Mouse (Mus musculus) stomach, postnatal 0 days (tissue): ENCODE measurements around the gene Calr. TPM values are rescaled to one million over a fixed set of nuclear protein-coding genes. Genes with fewer than 3 reads are reported as not detected.

Source experiments
- ATAC-seq: fragments of 200-750 bp; cut with Nextera tagmentation; 2 replicates; pipeline ENCODE4 v1.8.0; 2017; ENCODE audit not compliant: low FRiP score, low TSS enrichment
- DNase-seq: peaks from one replicate; pipeline ENCODE4 v3.0.0-alpha.2; 2016; ENCODE audit warnings: low spot score
- H3K27ac ChIP-seq: fragments of 300-500 bp; sonication (generic); replicated peaks from 2 replicates; pipeline ENCODE4 v1.5.1; 2014; ENCODE audit warnings: mild to moderate bottlenecking, control low read depth
- H3K27me3 ChIP-seq: fragments of 300-500 bp; sonication (generic); 2 replicates; pipeline ENCODE4 v1.6.1; 2014; ENCODE audit warnings: low read length; ENCODE audit not compliant: control insufficient read depth, insufficient read depth
- H3K36me3 ChIP-seq: fragments of 300-500 bp; sonication (generic); 2 replicates; pipeline ENCODE4 v1.6.1; 2014; ENCODE audit warnings: low read length, mixed read lengths; ENCODE audit not compliant: control insufficient read depth, insufficient read depth
- H3K4me1 ChIP-seq: fragments of 300-500 bp; sonication (generic); replicated peaks from 2 replicates; pipeline ENCODE4 v1.6.1; 2014; ENCODE audit warnings: antibody characterized with exemption; ENCODE audit not compliant: control insufficient read depth, insufficient read depth
- H3K4me2 ChIP-seq: fragments of 300-500 bp; sonication (generic); replicated peaks from 2 replicates; pipeline ENCODE4 v1.6.1; 2014; ENCODE audit warnings: low read depth, mild to moderate bottlenecking, control low read depth, moderate library complexity
- H3K4me3 ChIP-seq: fragments of 300-500 bp; sonication (generic); 2 replicates; pipeline ENCODE4 v1.5.1; 2014; ENCODE audit warnings: low read depth, low read length, control low read depth
- H3K9ac ChIP-seq: fragments of 300-500 bp; sonication (generic); 2 replicates; pipeline ENCODE4 v1.6.1; 2014; ENCODE audit warnings: mild to moderate bottlenecking, low read length, control low read depth, mixed read lengths
- H3K9me3 ChIP-seq: fragments of 300-500 bp; sonication (generic); 2 replicates; pipeline ENCODE4 v1.6.1; 2016; ENCODE audit warnings: low read length; ENCODE audit not compliant: control insufficient read depth
- CTCF ChIP-seq: IDR thresholded peaks from 2 replicates; pipeline ENCODE4 v1.5.1; 2016; ENCODE audit warnings: antibody characterized with exemption, low read depth, mild to moderate bottlenecking, moderate library complexity
- EP300 ChIP-seq: optimal IDR thresholded peaks from 2 replicates; pipeline ENCODE3; 2016; ENCODE audit warnings: antibody characterized with exemption
- WGBS: fragments of 180-500 bp; shearing (Covaris S2); extraction: QIAGEN DNeasy Blood & Tissue Kit; methylation state at CpG from one replicate; pipeline ENCODE4 v1.1.7; 2014; 5-methylcytosine and 5-hydroxymethylcytosine counted together
- polyA plus RNA-seq: library from polyadenylated mRNA; unstranded; fragments of >200 nt; fragmentation: Nextera tagmentation; extraction: Ambion mirVana; gene quantifications from 2 replicates; pipeline ENCODE4 v1.2.1, GENCODE M21; 2015

The Calr gene
- polyA plus RNA-seq, 1 experiment from 2014 or later: 537 TPM

DNA sequence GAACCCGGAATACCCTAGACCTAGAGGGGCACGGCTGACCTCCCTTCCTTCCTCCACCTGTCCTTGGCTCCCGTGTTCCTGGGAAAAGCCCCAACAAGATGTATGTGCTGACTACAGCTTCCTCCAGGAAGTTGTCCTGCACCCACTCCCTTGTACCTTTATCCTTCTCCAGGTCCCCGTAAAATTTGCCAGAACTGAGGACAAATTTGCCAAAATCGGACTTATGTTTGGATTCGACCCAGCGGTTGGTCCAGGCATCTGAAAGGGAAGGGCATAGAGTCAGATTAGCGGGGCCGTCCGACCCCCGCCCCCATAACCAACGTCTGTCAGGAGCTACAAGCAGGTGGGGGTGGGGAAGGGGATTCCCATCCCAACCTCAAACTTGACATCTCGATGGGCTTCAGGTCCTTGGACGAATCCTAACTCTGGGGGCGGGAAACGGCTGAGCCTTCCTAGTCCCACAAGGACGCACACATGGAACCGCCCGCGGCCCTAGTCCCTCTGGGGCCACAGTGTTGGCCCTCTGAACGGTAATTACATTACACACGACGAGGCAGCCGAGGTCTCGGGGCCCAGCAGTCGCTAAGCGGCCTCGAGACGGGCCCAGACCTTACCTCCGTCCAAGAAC lies 526 bp downstream of the Calr start:
- H3K36me3 ChIP-seq: peaks cover 26% of the 10 kb centered on the region
- H3K9ac ChIP-seq: peak overlapping the region; percentile 89
- under 1% methylated on average over 30 of the region's 30 CpGs for WGBS
- H3K4me1 ChIP-seq: peaks cover 7% of the 10 kb centered on the region; the same call in 1 of the 2 replicates
- H3K27me3 ChIP-seq: no peaks in the 10 kb centered on the region
- peak overlapping the region; percentile 85 for H3K4me3 ChIP-seq
- peak overlapping the region; percentile 91 for H3K4me2 ChIP-seq
- DNase-seq (no peak), ATAC-seq (peak; percentile 17; the same call in 1 of the 2 replicates)
- no peaks in the 10 kb centered on the region for H3K9me3 ChIP-seq
- peak overlapping the region; percentile 85 for H3K27ac ChIP-seq
- TF ChIP-seq EP300 (no peak), CTCF (no peak)

DNA sequence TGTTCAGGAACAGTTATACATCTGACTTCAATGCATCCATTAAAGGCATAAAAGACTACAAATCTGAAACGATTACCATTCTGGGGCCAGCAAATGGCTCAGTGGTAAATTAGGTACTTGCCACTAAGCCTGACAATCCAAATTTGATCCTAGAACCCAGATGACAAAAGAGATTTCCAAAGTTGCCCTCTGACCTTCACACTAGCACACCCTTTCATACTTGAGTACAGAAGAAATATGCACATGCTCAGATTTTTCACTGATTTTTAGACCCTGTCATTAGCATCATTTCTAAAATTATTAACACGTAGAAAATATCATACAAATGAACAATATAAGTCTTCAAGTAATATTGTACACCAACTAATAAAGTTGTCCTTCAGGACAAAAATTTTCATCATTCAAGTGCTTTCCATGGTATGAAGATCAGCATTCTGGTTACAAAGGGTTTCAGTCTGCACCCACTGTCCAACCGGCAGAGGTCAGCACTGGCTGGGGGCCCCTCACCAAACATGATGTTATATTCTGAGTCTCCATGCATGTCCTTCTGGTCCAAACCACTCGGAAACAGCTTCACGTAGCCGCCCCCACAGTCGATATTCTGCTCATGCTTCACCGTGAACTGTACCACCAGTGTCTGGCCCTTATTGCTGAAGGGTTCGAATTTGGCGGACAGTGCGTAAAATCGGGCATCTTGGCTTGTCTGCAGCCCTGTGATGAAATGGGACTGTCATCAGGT lies 1.2 kb downstream of the Calr start:
- no peak for ATAC-seq
- Histone ChIP-seq H3K4me1 (peaks cover 7% of the 10 kb centered on the region; the same call in 1 of the 2 replicates), H3K27ac (peak overlapping the region; percentile 85), H3K9ac (peak overlapping the region; percentile 89), H3K9me3 (no peaks in the 10 kb centered on the region), H3K36me3 (peaks cover 26% of the 10 kb centered on the region), H3K27me3 (no peaks in the 10 kb centered on the region), H3K4me2 (peak overlapping the region; percentile 91), H3K4me3 (peak overlapping the region; percentile 85)
- DNase-seq: peak; percentile 57
- TF ChIP-seq EP300 (no peak), CTCF (peak; percentile 73)
- 10% methylated on average over 12 of the region's 12 CpGs for WGBS

DNA sequence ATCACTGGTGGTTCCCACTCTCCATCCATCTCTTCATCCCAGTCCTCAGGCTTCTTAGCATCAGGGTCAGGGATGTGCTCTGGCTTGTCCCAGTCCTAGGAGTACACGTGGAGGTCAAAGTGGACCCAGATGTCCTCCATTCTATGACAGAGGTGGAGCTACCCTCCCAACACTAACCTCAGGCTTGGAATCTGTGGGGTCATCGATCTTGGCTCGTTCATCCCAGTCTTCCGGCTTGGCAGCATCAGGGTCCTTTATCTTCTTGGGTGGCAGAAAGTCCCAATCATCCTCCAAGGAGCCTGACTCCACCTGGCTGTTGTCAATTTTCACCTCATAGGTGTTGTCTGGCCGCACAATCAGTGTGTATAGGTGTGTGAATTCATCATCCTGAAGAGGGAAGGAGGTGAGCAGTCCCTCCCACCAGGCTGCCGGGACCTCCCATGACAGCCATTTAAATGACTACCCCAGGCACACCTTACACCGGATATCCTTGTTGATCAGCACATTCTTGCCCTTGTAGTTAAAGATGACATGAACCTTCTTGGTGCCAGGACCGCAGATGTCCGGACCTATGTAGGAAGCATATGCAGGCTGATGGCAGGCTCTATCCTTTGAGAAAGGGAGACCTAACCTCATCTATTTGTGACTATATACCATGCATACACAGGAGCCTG lies 2.2 kb downstream of the Calr start:
- H3K27me3 ChIP-seq: no peaks in the 10 kb centered on the region
- H3K27ac ChIP-seq: no peak overlapping the region
- peaks cover 7% of the 10 kb centered on the region; the same call in 1 of the 2 replicates for H3K4me1 ChIP-seq
- ATAC-seq: no peak
- WGBS: 64% methylated on average over 9 of the region's 9 CpGs
- no peaks in the 10 kb centered on the region for H3K9me3 ChIP-seq
- H3K9ac ChIP-seq: peak overlapping the region; percentile 27; the same call in 1 of the 2 replicates
- 0 out of 2 replicates have a peak overlapping the region, but pooled peaks have one; percentile 13 for H3K4me3 ChIP-seq
- DNase-seq: no peak
- peak overlapping the region; percentile 91 for H3K4me2 ChIP-seq
- H3K36me3 ChIP-seq: peaks cover 26% of the 10 kb centered on the region
- no peak for TF ChIP-seq EP300
- no peak for TF ChIP-seq CTCF

DNA sequence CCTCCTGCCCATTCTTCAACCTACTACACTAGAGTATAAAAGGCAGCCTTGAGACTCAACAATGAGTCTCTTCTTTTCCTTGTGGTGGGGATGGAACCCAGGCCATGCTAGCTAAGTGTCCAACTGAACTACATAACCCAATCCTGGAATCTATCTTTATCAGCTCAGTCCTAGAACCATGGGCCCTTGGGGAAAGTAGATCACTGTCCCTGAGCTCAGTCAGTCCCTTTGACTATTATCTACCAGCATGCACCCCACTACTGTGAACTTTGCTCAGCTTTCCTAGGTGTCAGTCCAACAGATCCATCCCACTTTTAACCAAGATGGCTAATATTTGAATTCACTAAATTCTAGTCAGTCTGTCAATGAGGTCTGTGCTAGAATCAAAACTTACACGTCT lies 5.2 kb downstream of the Calr start:
- Histone ChIP-seq H3K4me3 (no peak overlapping the region), H3K9me3 (no peaks in the 10 kb centered on the region), H3K27ac (no peak overlapping the region), H3K4me1 (peaks cover 7% of the 10 kb centered on the region; the same call in 1 of the 2 replicates), H3K4me2 (no peak overlapping the region), H3K27me3 (no peaks in the 10 kb centered on the region), H3K9ac (no peak overlapping the region), H3K36me3 (peaks cover 36% of the 10 kb centered on the region)
- no peak for TF ChIP-seq CTCF
- no peak for TF ChIP-seq EP300
- WGBS: 74% methylated on average over 1 of the region's 1 CpGs
- ATAC-seq: no peak
- DNase-seq: no peak

DNA sequence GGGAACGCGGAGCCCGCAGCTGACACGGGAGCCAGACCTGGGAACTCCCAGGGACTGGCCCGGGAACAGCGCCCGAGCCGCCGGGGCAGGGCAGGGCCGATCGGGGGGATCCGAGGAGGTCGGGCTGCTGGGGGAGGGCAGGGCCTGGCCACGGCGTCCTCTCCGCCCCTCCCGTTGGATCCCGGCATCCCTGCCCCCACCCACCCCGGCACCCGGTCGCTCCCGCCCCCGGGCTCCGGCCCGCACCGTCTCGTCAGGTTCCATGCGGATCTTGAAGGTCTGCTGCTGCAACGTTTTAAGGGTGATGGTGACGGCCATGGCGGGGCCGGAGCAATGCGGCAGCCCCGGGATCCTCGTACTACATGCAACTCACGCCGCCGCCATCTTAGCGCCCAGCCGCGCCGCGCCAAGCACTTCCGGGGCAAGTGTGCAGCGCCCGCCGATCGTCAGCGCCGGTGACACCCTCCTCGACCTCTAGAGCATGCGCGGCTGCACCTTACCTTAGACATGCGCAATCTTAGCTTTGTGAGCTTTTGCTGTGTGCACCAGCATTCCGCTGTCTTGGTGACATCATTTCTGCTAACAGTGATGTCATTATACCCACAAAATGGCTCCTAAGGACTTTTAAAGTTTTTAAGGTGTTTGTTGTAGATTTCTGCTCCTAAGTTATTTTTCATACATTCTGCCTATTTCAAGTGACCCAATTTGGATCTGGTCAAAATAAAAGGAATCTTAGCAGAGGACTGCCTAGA lies 6.3 kb downstream of the Calr start, which contains the start of gene Rad23a:
Rad23a (minus strand) TSS at position 418 of the 752 bp plus-strand sequence.
- peak within 1 kb of the TSS; percentile 91 for H3K9ac ChIP-seq
- no peak for TF ChIP-seq CTCF
- no peak for TF ChIP-seq EP300
- peak; percentile 94 for DNase-seq
- peak; percentile 96 for ATAC-seq
- under 1% methylated on average over 43 of the region's 55 CpGs for WGBS
- H3K27me3 ChIP-seq: no peaks in the 10 kb centered on the region
- H3K27ac ChIP-seq: peak within 1 kb of the TSS; percentile 91
- H3K4me3 ChIP-seq: peak within 1 kb of the TSS; percentile 88
- peaks cover 7% of the 10 kb centered on the region; the same call in 1 of the 2 replicates for H3K4me1 ChIP-seq
- peak within 1 kb of the TSS; percentile 91 for H3K4me2 ChIP-seq
- peaks cover 47% of the 10 kb centered on the region for H3K36me3 ChIP-seq
- H3K9me3 ChIP-seq: no peaks in the 10 kb centered on the region
